Mouse (Mus musculus) CD8-positive naive resting alpha-beta T cell, adult 2 months (primary cell): Measurements from ENCODE around the gene Lcp2.
"Not testable (repeated sequence)": the region's sequence is repeated elsewhere in the genome, so short reads cannot be mapped to it uniquely, and the experiment has no call there.

Experiments
- DNase-seq, 2 experiments: peaks; one replicate each; pipeline ENCODE4 v3.0.0; 2022; ENCODE audit warnings: low read depth in 2 of 2, low spot score in 2 of 2

The Lcp2 gene

GRCm38 (mm10) chr11:34083795-34084194 lies 37.1 kb downstream of the Lcp2 start:
- DNase-seq: no peak

GRCm38 (mm10) chr11:34084639-34085038 lies 37.9 kb downstream of the Lcp2 start:
- DNase-seq: no peak

DNA sequence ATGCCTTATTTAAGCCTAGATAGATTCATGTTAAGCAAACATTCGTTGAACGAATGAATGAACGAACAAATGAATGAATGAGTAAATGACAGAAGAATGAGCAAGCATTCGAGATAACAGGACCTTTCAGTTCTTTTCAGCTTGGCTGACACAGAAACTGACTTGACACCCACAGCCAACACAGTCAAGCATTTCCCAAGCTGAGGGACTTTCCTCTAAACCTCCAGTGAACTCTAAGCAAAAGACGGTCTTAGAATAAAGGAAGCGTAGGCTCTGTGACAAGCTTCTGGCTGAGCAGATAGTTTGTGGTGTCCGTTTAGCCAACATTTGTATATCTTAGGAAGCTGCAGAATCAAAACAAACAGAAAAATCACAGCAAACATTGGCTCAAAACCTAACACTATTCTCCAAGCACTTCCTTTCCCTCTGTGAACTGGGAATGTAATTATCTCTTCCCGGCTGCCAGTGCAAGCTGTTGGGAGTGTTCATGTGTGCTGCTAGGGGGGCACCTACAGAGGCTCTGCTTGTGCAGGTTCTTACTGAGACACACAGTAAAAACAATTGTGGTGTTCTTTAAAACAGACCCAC lies 39.5 kb downstream of the Lcp2 start:
- DNase-seq: no peak

- no peak for DNase-seq
These were observed 40.3 kb downstream of the Lcp2 start for GRCm38 (mm10) chr11:34087064-34087463.

DNA sequence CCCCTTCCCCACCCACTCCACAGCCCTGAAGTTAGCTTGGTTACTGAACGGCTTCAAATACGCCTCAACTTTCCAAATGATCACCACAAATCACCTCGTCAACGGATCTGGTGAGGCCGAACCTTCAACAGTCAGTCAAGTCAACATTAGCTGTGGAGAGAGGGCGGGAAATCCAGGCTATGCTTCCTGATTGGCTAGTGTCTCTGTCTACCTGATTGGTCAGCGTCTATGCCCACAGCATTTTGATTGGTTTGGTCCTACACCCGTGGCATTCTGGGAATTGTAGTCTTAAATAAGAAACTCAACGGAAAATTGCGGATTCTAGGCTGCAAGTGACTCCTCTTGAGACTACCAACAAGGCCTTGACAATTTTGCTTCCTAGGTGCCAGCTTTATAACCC lies 51.7 kb downstream of the Lcp2 start, which contains the start of gene 4930469K13Rik:
Gene 4930469K13Rik (minus strand): TSS at position 133 of the 400 bp plus-strand sequence.
- no peak for DNase-seq

- no peak for DNase-seq
These were observed 55.1 kb downstream of the Lcp2 start for GRCm38 (mm10) chr11:34101827-34102226.

DNA sequence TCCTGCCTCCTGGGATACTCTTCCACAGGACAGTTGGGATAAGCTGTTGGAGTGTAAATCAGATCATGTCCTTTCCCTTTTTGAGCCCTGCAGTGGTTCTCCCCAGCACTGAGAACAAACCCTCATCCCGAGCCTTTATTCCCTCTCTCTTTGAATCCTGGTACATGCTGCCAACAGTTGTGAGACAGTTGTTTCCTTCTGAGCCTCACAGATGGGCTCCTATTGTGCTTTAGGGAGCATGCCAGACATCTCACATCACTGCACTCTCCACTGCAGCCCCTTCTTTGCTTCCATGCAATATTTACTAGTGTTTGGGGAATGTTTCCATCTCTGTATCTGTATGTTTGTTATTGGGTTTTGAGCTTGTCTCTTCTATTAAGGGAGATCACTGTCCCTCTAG lies 58.2 kb downstream of the Lcp2 start:
- no peak for DNase-seq

- no peak for DNase-seq
These were observed 62.5 kb downstream of the Lcp2 start for GRCm38 (mm10) chr11:34109260-34109659.

- no peak for DNase-seq
These were observed 65.2 kb downstream of the Lcp2 start for GRCm38 (mm10) chr11:34111940-34112339.

DNA sequence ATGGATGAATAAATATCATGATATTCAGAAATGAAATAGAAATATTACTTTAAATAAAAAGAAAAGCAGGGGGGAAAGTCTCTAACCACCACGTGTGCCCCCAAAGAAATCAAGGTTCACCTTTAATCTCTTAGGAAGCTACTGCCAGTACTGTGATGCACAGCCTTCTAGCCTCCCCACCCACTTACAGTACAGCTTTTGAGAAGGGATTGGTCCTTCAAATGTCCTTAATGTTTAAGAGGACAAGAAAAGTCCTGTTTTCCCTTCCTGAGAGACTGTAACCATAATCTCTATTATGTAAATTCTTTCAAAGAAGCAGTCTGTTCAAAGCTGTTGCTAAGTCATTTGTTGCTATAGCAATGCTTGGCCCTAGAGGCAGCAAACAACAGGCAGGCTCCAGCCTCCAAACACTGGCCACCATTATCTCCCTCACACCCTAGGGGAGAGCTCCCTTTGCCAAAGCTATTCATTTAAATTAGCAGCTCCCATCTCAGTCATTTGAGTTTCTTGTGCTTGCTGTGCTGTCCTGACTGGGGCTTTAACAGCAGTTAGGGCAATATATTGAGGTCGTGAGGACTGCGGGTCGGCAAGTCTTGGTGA lies 66.2 kb downstream of the Lcp2 start:
- DNase-seq: no peak

DNA sequence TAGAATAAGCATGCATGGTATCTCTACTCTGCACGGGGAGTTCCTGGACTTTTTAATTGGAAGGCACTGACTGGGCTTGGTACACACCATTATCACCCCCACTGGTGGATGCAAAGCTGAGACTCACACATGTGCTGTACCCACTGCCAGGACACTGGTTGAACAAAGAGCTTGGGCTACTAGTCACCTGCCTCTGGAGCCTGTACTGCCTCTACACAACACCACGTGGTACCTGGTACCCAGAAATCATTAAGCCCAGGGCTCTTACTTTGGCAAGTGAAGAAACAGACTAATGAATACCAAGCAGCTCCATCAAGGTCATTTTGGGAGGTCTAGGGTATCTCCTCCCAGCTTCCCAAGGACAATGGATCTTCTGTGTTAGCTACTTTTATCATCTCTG lies 67.0 kb downstream of the Lcp2 start:
- no peak for DNase-seq

DNA sequence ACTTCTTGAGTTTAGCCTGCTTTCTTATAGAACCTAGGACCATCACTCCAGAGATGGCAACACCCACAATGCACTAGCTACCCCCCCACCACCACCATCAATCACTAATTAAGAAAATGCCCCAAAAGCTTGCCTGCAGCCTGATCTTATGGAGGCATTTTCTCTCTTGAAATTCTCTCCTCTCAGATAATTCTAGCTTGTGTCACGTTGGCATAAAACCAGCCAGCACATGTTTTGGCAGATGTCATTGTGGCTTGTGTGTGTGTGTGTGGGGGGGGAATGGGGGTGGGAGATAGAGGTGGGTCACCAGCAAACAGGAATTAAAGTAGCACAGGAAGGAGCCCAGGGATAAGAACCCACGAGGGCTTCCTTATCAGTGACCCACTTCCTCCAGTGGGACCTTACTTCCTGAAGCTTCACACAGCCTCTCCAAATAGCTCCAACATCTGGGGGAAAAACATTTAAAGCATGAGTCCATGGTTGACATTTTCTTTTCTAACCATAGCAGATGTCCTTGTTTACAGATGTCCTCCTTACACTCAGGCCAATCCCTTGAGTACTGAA lies 69.9 kb downstream of the Lcp2 start:
- DNase-seq: no peak

- no peak for DNase-seq
These were observed 70.9 kb downstream of the Lcp2 start for GRCm38 (mm10) chr11:34117581-34117980.

- no peak for DNase-seq
These were observed 71.6 kb downstream of the Lcp2 start for GRCm38 (mm10) chr11:34118319-34118718.

DNA sequence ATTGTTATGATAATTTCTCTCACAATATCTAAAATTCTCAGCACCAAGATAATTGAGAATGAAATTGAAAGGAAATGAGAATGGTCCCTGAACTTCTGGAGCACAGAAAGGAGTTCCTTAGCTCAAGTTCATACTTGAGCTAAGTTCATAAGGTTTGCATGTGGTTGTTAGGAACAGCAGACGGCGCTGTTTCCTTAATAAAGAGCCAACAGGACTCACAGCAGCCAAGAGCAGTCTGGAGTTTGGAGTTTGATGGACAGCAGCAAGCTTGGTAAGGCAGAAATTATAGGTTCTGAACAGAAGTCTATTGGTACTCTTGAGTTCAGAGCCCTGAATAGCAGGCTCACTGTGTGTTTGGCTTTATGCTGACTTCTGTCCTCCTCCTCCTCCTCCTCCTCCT lies 76.4 kb downstream of the Lcp2 start:
- DNase-seq: no peak

GRCm38 (mm10) chr11:34124852-34125251 lies 78.1 kb downstream of the Lcp2 start:
- DNase-seq: no peak

DNA sequence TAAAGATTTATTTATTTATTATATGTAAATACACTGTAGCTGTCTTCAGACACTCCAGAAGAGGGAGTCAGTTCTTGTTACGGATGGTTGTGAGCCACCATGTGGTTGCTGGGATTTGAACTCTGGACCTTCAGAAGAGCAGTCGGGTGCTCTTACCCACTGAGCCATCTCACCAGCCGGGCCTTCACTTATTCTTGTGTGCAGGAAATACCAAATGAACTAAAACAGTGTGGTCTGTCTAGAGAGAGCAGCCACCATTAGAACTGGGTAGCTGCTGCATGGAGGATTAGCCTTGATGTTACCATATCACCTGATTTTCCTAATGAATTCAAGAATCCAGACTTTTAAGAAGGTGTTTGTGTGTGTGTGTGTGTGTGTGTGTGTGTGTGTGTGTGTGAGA lies 79.0 kb downstream of the Lcp2 start:
- not testable (repeated sequence) for DNase-seq

DNA sequence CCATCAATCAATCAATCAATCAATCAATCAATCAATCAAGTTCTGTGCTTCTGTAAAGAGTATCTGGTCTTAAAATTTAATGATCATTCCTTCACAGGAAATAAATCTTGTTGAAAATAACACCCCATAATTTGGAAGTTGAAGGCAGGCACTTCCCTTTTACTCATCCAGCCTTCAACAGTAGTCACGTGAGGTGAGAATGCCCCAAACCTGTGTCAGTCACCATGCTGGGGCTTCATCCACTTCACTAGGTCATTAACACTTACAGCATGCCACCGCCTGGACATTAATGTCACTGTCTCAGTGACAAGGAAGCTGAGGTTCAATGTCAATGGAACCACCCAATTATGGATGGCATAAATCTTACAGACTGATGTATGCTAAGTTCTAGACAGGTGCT lies 81.7 kb downstream of the Lcp2 start:
- no peak for DNase-seq

DNA sequence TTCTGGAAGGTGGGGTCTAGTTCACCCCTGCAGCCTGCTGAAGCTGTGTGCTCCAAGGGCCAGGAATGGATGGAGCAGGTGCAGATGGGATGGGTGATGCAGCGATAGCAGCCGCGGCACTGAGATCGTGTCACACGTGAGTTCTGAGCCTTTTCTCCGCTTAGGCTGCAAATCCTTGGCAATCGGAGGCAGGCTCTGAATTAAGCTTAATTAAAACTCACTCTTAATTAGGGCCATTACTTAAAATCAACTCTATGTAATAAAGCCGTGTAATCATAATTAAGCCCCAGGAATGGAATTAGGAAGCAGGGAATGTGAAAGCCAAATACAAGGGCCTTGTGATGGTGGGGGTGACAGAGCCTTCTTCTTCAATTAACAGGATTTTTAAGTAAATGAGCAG lies 92.6 kb downstream of the Lcp2 start:
- no peak for DNase-seq
